Mouse (Mus musculus) lung, postnatal 0 days (tissue): ENCODE results near the gene Rufy3.

ENCODE experiments used
- CTCF ChIP-seq: IDR thresholded peaks from 2 replicates; pipeline ENCODE4 v1.5.1; 2016; ENCODE audit warnings: antibody characterized with exemption, mild to moderate bottlenecking
- EP300 ChIP-seq: IDR thresholded peaks from 2 replicates; pipeline ENCODE4 v1.6.1; 2016; ENCODE audit warnings: antibody characterized with exemption, mild to moderate bottlenecking, control low read depth

- TF ChIP-seq CTCF: no peak
- no peak for TF ChIP-seq EP300
These were observed 115.7 kb downstream of the Rufy3 start for GRCm38 (mm10) chr5:88680567-88680966.
